Mouse (Mus musculus) CH12.LX (cell line): ENCODE measurements around the gene Mettl7a2.

ENCODE experiments used
- CTCF ChIP-seq, 2 experiments: IDR thresholded peaks in 1 of 2; conservative IDR thresholded peaks in 1 of 2; 2 replicates each; pipeline ENCODE4 v1.5.1; 2011 to 2012; ENCODE audit warnings: low read depth in 2 of 2, low read length in 2 of 2, improper control_type of control experiment in 1 of 2, inconsistent platforms in 1 of 2, mild to moderate bottlenecking in 1 of 2, moderate library complexity in 1 of 2
- E2F4 ChIP-seq: IDR thresholded peaks from 2 replicates; pipeline ENCODE4 v1.6.1; 2011; ENCODE audit warnings: low read depth, low read length, improper control_type of control experiment; ENCODE audit not compliant: insufficient replicate concordance
- ELF1 ChIP-seq: IDR thresholded peaks from 2 replicates; pipeline ENCODE4 v1.6.1; 2014; ENCODE audit warnings: low read depth, mild to moderate bottlenecking, inconsistent platforms, low read length, improper control_type of control experiment
- EP300 ChIP-seq: IDR thresholded peaks from 2 replicates; pipeline ENCODE4 v1.6.1; 2011; ENCODE audit warnings: low read length, improper control_type of control experiment
- KAT2A ChIP-seq: IDR thresholded peaks from 2 replicates; pipeline ENCODE4 v1.6.1; 2012; ENCODE audit warnings: low read length, improper control_type of control experiment, inconsistent platforms; ENCODE audit not compliant: insufficient replicate concordance
- NELFE ChIP-seq: IDR thresholded peaks from 2 replicates; pipeline ENCODE4 v1.6.1; 2011; ENCODE audit warnings: low read depth, low read length, improper control_type of control experiment
- POLR2A ChIP-seq: IDR thresholded peaks from 2 replicates; pipeline ENCODE4 v1.6.1; 2011; ENCODE audit warnings: low read depth, mild to moderate bottlenecking, improper control_type of control experiment, low read length
- SMC3 ChIP-seq: IDR thresholded peaks from 2 replicates; pipeline ENCODE4 v1.6.1; 2011; ENCODE audit warnings: low read depth, low read length, improper control_type of control experiment
- TBP ChIP-seq: conservative IDR thresholded peaks from 2 replicates; pipeline ENCODE4 v1.6.1; 2011; ENCODE audit warnings: low read depth, low read length, improper control_type of control experiment
- USF1 ChIP-seq: IDR thresholded peaks from 2 replicates; pipeline ENCODE4 v1.6.1; 2014; ENCODE audit warnings: low read depth, mild to moderate bottlenecking, inconsistent platforms, low read length, improper control_type of control experiment

DNA sequence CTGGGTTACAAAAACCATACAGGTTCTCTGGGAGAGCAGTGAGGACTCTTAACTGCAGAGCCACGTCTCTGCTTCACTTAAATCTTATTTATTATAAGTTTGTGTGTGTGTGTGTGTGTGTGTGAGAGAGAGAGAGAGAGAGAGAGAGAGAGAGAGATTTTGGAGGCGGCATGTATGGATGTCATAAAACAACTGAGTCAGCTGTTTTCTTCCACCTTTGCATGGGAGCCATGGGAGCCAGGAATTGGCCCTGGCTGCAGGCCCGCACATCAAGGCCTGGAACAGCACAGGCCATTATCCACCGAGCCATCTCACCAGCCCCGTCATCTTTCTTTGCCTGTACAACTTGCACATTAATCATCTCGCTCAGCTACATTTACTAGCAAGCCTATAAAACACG lies 14.1 kb downstream of the Mettl7a2 start:
- TF ChIP-seq NELFE (no peak), EP300 (no peak), USF1 (no peak), E2F4 (no peak), CTCF (conservative IDR thresholded peaks at IDR 0.05 in 1 of 2, IDR thresholded peaks at IDR 0.05 in 1 of 2; ENCODE audit: low read depth in 2 of 2, low read length in 2 of 2) (no peak), POLR2A (no peak), KAT2A (no peak), TBP (no peak), ELF1 (no peak), SMC3 (no peak)
